Mouse (Mus musculus) spleen, postnatal 14 days (tissue): ENCODE results near the gene Inip.

ENCODE experiments used
- DNase-seq, 2 experiments: peaks; one replicate each; pipeline ENCODE4 v3.0.0; 2021 to 2022; ENCODE audit warnings: low spot score in 2 of 2

Inip gene

DNA sequence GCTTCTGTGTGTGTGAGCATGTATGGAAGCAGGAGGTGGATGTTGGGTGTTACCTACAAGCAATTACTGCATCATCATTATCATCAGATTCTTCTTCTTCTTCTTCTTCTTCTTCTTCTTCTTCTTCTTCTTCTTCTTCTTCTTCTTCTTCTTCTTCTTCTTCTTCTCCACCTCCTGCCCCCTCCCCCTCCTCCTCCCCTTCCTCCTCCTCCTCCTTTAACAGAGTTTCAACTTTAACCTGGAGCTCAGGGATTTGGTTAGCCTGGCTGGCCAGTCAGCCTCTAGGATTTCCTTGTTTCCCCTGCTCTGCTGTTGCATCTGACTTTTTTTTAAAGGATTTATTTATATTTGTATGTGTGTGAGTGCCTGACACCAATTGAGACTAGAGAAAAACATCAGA is at the start of gene Inip:
Inip (minus strand) TSS at position 101 of the 400 bp plus-strand sequence.
- DNase-seq = no peak

DNA sequence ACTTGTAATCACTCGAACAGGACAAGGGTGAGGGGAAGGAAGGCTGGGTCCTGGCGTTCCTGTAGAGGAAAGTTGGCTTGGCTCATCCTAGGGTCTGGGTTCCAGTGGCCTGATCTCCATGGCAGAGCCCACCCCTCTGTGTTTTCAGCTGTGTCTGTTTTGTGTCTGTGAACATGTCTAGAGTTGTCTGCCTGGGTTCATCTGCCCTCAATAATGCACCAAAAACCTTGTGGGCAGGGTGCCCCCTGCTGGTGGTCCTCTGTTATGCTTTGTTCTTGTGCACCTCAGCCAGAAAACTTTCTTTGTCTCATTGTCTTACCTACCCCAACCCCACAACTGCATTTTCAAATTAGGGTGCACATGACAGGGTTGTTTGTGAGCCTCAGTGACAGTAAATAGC is 48.8 kb upstream of the Inip start:
- peak; percentile 58 to 76 for DNase-seq

DNA sequence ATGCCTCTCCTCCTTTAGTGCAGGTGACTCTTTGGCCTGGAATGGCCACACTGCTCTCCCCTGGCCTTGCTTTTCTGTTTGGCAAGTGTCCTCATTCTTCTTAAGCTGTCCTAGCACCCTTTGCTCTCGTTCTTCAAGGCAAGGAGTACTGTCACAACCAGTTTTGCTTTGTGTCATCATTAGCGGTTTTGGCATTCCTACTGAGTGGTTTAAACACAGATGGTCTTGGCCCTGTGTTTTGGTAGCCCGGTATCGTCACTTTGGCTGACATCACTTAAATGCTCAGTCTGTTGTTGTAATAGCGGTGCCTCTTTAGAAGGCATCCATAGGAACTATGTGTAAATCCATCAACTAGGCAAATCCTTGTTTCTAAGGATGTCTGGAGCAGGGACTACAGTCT is 46.1 kb upstream of the Inip start:
- no peak for DNase-seq

DNA sequence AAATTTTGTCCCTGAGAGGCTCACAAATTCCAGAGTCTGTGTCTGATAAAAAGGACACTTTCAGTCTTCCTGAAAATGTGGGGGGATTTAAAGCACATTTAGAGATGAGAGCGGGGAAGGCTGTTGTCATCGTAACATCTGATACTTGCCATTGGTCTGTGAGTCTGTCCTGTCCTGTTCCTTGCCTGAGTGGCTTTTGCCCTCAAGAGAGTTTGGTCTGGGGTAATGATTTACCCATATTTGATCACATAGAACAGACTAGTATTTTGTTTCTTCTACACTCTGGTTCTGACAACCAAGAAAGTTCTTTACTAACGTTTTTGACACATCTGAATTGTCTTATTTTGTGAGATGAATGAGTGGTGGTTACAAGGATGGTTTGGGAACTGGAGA is 43.9 kb upstream of the Inip start:
- DNase-seq = no peak

DNA sequence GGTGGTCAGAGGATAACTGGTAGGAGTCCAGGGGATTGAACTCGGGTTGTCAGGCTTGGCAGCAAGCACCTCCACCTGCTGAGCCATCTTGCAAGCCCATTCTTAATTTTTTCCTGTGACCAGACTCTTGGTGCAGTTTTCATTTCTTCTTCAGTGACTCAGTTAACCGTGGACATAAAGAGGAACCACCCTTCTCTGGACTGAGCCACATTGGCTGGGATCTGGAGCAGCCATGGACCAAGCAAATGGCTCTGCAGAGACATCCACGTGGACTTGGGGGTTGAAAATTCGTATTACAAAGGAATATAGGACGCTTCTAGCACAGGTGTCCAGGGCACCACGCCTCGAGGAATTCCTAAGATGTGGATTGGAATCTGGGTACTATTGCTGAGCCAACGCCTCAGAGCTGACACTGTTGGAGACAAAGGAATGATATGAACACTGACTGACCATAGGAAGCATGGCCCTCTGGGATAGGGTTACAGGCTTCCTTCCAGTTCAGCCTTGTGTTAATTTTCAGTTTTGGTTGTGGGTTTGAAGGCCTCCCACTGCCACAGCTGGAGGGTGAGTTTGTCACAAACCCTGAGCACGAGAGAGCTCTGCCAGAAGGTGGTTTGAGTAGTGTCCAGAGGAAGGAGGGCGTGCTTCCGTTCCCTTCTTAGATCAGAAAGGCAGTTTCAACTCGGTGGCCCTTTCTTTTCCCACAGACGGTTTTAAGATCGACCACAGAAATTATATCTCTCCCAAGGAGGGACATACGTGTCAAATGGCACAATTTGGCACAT is 43.3 kb upstream of the Inip start:
- DNase-seq = no peak

DNA sequence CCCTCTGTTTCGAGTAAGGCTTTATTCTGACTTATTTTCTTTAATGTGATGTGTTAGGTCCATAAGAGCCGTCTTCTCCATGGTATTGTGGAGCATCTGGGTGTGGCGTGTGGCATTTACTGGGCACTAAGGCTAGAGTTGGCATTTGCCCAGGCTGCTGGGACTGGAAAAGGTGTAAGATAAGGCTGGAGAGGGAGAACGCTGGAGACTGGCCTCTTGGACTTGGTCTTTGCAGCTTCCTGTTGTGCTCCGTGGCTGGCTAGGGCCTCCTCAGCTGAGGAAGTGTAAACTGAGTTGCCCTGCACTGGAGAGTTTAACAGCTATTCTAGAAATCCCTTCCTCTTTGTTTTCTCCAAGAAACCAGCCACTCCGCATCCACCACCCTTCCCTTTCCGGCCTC is 36.3 kb upstream of the Inip start:
- no peak for DNase-seq

DNA sequence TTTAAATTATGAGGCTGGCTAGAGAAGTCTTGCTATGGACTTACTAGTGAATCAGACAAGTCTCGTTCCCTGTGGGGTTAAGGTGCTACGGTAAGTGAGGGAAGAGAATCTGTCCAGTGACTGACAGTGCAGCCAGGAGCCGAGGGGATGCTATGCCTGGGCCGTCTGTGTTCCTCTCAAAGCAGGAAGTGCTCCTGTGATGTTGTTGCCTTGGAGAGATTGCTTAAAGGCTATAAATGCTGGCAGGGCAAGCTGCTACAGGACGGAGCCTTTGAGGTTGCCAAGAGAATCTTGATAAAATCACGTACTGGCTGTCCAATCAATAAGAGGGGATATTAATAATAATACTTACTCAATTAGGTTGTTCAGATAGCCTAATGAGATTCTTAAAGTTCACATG is 31.4 kb upstream of the Inip start:
- no peak for DNase-seq

DNA sequence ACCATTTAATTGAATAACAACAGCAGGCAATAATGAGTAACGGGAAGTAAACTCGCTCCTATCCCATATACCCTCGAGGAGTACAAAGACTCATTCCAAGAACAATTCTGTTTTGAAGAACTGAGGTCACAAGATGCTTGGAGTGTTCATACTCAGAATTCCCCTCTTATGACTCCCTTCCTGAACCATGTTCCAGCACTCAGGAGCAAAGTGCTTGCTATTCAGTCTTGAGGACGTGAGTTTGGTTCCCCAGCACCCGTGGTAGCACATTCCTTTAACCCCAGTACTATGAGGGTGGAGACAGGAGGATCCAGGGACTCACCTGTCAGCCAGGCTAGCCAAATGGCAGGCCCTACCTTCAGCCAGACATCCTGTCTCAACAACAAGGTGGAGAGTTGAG is 29.6 kb upstream of the Inip start:
- DNase-seq = no peak

DNA sequence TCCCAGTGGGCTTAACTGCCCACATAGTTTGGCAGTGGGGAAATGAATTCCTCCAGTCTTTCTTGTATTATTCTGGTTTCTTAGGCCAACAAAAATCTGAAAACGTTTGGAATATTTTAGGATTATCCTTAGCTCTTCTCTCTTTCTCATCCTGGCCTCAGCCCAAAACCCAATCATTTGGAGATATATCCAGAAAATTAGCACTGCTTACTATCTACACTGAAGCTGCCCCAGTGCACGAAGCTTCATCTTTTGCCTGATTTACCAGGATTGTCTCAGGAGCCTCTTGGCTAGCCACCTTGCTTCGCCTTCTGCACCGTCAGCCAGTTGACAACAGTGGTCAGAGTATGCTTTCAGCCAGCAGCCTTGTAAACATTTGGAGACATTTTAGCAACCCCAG is 27.7 kb upstream of the Inip start:
- no peak for DNase-seq

DNA sequence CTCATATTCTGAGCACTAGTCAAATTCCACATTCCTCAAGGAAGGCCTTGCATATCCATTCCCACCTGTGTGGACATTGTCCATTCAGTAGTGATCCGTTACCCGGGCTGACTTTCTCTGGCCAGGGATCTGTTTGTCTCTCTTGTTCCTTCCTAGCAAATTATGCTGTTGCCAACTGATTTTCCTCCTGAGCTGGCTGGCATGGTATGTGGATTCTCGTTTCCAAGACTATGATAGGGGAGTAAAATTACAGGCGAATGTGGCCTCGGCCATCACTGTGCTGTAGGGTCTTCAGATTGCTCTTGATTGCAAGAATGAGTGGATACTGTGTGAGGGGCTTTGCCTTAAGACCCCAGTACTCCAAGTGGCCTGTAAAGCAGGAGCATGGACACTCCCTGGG is 25.0 kb upstream of the Inip start:
- no peak for DNase-seq

DNA sequence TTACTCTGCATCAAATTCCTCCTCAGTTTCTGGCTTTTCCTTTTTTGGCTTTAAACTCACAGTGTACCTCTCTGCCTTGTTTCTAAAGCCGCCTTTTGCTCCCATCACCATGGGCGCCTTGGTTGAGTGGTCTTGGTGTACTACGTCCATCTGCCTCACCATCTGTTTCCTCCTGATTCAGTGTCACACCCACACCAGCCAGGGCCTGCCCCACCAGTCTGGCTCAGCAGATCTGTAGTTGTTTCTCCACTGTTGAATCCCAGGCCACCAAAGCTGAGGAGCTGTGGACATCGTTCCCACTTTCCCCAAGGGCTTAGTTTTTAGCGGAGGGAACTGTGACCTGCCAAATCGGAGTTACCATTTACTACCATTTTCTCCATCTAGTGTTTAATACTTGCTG is 24.2 kb upstream of the Inip start:
- DNase-seq = peak in 1 of 2 experiments; percentile 26

DNA sequence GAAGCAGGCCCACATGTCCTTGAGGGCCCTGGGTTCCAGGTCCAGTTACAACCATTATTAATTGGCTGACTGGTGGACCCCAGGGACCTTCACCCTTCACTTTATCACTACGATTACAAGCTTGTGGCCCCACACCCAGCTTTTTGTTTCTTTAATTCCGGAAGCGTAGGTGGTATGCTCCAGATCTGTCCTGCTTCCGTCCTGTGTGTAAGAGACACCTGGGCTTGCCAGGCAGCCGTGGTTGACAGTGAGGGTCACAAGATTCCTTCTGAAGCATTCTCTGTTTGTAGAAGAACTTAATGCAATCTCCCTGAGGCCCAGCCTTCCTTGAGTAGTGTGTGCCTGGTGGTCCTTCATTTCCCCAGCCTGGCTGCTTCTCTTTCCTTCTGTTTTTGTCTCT is 23.5 kb upstream of the Inip start:
- DNase-seq = no peak

DNA sequence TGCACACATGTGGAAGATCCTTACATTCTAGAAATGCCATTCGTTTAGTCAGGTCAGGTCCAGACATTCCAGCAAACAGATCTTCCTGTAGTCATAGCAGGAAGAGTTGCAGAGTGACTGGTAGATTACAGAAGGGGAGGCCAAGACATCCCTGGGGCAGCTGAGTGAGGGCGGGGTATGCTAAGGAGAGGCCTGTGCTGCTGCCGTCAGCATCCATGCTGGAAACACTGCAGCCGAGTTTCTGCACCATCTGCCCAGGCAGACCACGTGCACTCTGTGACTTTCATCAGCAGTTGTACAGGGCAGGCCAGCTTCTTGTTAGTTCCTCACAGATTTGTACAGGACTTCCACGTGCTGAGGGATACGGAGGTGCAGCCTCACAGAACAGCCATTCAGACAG is 22.1 kb upstream of the Inip start:
- DNase-seq = no peak

DNA sequence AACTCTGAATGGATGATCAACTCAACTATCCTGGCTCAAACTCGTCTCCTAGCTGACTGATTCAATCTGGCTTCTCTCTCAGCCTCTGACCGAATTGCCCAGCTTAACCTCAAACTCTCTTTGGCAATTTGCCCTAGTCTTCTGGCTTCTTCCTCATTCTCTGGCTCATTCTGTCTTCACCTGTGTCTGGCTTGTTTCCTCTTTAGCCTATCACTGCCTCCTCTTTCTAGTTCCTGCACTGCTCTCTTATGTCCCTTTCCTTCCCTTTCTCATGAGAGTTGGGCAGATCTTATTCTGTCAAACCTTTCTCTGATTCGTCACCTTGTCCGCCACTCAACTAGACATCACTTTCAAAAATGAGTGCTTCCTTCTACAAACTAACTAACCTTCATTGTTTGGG is 20.7 kb upstream of the Inip start:
- DNase-seq = no peak

DNA sequence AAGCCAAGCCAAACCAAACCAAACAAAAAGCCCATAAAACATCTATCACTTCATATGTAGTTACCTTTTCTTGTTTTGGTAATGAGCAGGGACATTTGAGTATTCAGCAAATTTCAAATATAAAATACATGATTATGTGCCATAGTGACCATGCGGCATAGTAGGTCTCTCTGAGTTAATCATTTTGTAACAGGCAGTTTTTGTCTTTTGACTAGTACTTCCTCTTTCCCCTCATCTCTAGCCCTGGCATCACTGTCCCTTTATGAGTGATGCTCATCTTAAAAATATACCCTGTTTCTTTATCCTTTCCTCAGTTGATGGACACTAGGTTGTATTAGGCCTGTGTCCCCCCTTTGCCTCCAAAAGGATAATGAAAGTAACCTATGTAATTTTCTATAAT is 20.1 kb upstream of the Inip start:
- DNase-seq = no peak

DNA sequence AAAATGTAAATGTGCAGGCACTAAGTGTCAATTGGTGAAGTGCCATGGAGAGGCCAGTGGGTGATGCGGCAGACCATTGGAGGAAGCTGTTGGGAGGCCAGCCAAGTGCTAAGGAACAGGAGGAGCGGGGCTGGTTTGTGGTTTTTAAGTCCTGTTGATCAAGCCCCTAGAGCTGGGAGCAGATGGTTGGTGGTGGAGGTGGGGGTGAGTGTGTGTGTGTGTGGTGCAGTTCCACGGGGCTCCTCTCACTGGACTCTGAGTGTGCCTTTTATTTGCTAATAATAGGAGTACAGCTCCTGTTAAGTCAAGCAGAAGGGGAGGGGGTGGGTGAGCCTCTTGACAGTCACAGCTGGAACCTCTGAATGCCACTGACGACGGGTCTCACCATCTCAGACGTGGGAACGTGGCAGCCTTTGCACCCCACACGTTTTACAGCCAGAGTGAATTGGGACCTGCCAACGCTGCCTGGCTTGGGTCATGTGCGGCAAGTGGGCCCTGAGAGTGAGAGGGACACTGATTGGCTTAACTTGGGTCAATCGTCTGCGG is 18.2 kb upstream of the Inip start:
- DNase-seq = no peak

DNA sequence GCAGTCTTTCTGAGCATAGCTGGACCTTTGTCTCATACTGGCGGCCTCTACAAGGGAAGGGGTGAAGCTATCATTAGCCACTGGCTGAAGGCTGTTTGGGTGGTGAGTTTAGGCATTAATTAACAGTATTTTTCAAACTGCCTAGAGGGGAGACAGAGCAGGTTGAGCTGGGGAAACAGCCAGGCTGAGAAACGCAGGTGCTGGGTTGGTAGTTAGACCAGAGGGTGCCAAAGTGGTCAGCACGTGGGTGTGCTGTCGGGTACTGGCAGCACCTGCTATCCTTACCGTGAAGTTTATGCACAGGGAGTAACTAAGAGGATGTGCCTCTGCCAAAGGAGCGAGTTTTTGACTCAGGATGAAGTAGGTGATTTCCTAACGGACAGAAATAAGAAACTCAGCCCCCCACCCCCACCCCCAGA is 17.7 kb upstream of the Inip start:
- no peak for DNase-seq

DNA sequence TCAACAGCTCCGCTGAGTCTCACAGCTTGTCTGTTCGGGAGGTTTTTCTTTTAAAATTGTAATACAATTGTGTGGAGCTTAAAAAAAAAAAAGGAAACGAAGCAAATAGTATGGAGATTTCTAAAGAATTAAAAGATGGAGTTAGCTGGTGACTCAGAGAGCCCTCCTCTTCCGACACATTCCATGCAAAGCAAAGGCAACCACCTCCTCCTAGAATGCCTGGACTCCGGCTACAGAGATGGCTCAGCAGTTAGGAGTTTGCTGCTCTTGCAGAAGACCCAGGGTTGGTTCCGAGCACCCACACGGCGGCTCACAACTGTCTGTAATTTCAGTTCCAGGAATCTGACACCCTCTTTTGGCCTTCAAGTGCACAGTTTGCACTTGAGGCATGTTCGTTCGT is 17.1 kb upstream of the Inip start:
- DNase-seq = no peak

DNA sequence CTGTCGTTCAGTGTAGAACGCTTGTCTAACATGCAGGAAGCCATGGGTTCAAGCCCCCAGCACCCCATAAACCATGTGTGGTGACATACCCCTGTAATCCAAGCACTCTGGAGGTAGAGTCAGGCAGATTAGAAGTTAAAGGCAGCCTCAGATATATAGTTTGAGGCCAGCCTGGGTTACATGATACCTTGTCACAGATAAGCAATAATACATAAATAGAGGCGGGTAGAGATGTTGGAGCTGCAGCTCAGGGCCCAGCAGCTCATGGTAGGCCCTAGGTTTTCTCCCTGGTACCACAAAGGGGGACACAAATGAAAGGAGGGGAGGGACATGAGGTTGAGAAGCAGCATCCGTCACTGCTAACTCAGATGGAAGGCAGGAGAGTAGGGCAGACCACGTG is 16.4 kb upstream of the Inip start:
- no peak for DNase-seq

DNA sequence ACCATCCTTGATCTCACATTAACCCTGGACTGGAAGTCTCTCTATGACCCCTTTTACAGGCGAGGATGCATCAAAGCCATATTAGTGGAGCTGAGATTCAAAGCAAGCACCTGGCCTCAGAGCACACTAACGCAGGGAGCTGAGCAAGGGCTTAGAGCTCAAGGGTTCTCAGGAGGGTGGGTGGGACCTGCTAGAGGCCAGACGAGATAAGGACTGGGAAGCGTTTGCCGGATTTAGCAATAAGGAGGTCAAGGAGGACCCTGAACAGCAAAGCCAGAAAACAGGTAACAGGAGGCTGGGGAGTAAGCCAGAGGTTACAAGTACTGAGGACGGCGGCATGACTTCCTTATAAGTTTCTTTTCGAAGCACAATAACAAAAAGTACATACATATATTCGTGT is 15.1 kb upstream of the Inip start:
- DNase-seq = no peak

DNA sequence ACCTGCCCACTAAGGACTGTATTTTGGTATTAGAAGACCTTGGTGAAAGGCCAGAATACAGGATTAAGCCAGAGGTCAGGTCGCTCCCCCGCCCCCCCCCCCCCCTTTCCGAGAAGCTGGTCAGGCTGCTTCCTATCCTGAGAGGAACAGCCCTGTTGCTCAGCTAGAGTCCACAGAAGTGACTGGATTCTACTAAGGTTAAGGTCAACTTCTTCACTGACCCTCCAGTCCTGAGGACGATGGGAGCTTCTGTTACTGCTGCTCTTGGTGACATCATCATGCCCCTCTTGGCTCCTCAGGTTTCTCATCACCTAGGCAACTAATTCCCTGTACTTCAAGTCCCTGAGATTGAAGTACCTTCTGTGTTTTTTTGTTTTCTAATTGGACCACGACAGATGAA is 14.6 kb upstream of the Inip start:
- DNase-seq = no peak

DNA sequence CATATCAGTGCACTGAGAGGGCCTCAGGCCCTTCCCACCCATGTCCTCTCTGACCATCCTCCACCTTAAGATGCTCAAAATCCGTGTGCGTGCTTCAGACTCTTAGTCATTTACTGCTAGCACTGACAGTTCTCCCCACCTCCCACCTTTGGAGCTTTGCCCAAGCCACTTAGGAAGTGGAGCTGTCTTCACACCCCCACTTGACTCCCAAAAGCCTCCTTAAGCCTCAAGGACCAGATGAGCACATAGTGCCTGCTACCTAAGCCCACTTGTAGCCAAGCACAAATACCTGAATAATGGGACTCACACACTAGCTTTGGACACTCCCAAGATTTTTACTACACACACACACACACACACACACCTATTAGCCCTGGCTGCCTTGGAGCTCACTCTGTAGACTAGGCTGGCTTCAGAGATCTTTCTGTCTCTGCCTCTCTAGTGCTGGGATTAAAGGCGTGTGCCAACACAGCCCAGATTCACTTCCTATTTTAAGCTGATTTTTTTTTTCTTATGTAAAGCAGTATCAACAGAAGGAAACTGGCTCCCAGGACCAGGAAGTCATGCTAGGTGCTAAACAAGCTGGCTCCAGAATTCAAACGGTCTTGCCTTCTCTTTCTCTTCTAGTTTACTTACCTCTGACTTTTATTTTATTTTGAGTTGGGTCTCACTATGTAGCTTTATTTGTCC is 13.9 kb upstream of the Inip start:
- no peak for DNase-seq

DNA sequence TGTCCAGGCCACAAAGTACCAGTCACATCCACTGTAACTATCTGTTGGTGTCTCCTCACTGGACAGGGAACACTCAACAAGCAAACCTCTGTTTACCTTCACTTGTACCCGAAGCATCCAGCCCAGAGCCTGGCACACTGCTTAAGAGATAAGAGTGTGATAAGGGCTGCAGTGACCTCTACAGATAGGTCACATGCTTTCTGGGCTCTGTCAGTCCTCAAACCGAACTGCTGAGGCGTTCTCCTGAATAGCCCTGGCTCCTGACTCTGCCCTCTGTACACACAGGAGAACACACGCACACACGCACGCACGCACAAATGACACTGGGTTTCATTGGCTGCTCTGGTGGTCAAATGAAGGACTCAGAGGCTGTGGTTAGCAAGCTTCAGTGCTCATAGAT is 12.7 kb upstream of the Inip start:
- DNase-seq = no peak
